Mouse (Mus musculus) C2C12 (cell line): ENCODE data around the gene AB124611. TPM values are rescaled to one million over a fixed set of nuclear protein-coding genes. Genes with fewer than 3 reads are reported as not detected.
A peak's percentile ranks its signal among the peaks of the same experiment; 100 is the strongest.

Experiments used
- H3K27me3 ChIP-seq: one replicate; pipeline ENCODE4 v1.6.1; 2011; ENCODE audit not compliant: control insufficient read depth, insufficient read depth, insufficient read length
- H3K36me3 ChIP-seq: one replicate; pipeline ENCODE4 v1.6.1; 2011; ENCODE audit not compliant: control insufficient read depth, insufficient read depth
- H3K4me3 ChIP-seq: one replicate; pipeline ENCODE4 v1.5.1; 2011; ENCODE audit warnings: mild to moderate bottlenecking, control low read depth; ENCODE audit not compliant: poor library complexity, insufficient read depth, severe bottlenecking
- H3K79me2 ChIP-seq: one replicate; pipeline ENCODE4 v1.6.1; 2011; ENCODE audit not compliant: control insufficient read depth, insufficient read depth
- H3K79me3 ChIP-seq: one replicate; pipeline ENCODE4 v1.6.1; 2011; ENCODE audit warnings: low read depth, control low read depth
- H3ac ChIP-seq: one replicate; pipeline ENCODE3; 2011; ENCODE audit warnings: low read depth; ENCODE audit not compliant: control insufficient read depth, insufficient read length
- CEBPB ChIP-seq: IDR thresholded peaks from one replicate; pipeline ENCODE4 v1.6.1; 2011; ENCODE audit warnings: low read depth, mild to moderate bottlenecking, control low read depth, moderate library complexity
- CTCF ChIP-seq: IDR thresholded peaks from one replicate; pipeline ENCODE4 v1.5.1; 2011; ENCODE audit not compliant: control insufficient read depth, insufficient read depth, insufficient read length
- FOSL1 ChIP-seq: IDR thresholded peaks from one replicate; pipeline ENCODE4 v1.8.0; 2011; ENCODE audit warnings: mild to moderate bottlenecking, low read length; ENCODE audit not compliant: poor library complexity, insufficient read depth, severe bottlenecking
- MAX ChIP-seq: IDR thresholded peaks from one replicate; pipeline ENCODE4 v1.6.1; 2011; ENCODE audit warnings: mild to moderate bottlenecking, control low read depth
- MYOD1 ChIP-seq: IDR thresholded peaks from one replicate; pipeline ENCODE4 v1.6.1; 2011; ENCODE audit warnings: low read depth; ENCODE audit not compliant: control insufficient read depth, insufficient read length
- MYOG ChIP-seq: IDR thresholded peaks from one replicate; pipeline ENCODE4 v1.6.1; 2011; ENCODE audit not compliant: control insufficient read depth, insufficient read length; ENCODE audit errors: extremely low read depth
- USF1 ChIP-seq: IDR thresholded peaks from one replicate; pipeline ENCODE4 v1.6.1; 2011; ENCODE audit warnings: low read depth, mild to moderate bottlenecking, control low read depth, moderate library complexity
- microRNA-seq: library from miRNA; unstranded; fragments of <30 nt; microRNA quantifications from one replicate; pipeline ENCODE4, GENCODE M21; 2019; ENCODE audit warnings: borderline microRNAs expressed
- polyA plus RNA-seq: library from polyadenylated mRNA; unstranded; fragments of >200 nt; fragmentation: generic; extraction: Trizol; gene quantifications from one replicate; pipeline ENCODE4 v1.2.1, GENCODE M21; 2012; ENCODE audit warnings: missing spikeins

AB124611 gene
- polyA plus RNA-seq, 1 experiment, result 0.19 TPM

GRCm38 (mm10) chr9:21594838-21595237 lies 68.9 kb downstream of the AB124611 start:
- H3K4me3 ChIP-seq, result no peak overlapping the region
- no peak overlapping the region for H3ac ChIP-seq
- TF ChIP-seq MYOD1 (no peak), CTCF (no peak), MYOG (no peak), MAX (no peak), FOSL1 (no peak), USF1 (no peak), CEBPB (no peak)
- peaks cover 28% of the 10 kb centered on the region for H3K79me2 ChIP-seq
- peaks cover 18% of the 10 kb centered on the region for H3K36me3 ChIP-seq
- no peaks in the 10 kb centered on the region for H3K27me3 ChIP-seq
- peaks cover 15% of the 10 kb centered on the region for H3K79me3 ChIP-seq

Small RNA genes lying within 50 kb of the gene (microRNA-seq; reads per million reads assigned to microRNA genes)
- gene Mir199a-1, result 3.0 reads per million, percentile 46 among the genes with 10 or more reads in this experiment

Other genes starting within 250 kb of the AB124611 start
- gene Kri1, start 238.2 kb upstream of the AB124611 start, polyA plus RNA-seq, result 29.3 TPM
- 49.4 TPM for gene Cdkn2d, start 234.8 kb upstream of the AB124611 start, polyA plus RNA-seq
- not detected for gene Ap1m2, start 213.8 kb upstream of the AB124611 start, polyA plus RNA-seq
- 221 TPM for gene Slc44a2, start 205.5 kb upstream of the AB124611 start, polyA plus RNA-seq
- 66.6 TPM for gene Ilf3, start 158.3 kb upstream of the AB124611 start, polyA plus RNA-seq
- gene Qtrt1, start 114.3 kb upstream of the AB124611 start, polyA plus RNA-seq, result 61.7 TPM
- gene Dnm2, start 101.3 kb upstream of the AB124611 start, polyA plus RNA-seq, result 64.4 TPM
- 100 TPM for gene Tmed1, start 15.9 kb upstream of the AB124611 start, polyA plus RNA-seq
- gene Carm1, start 20.7 kb downstream of the AB124611 start, polyA plus RNA-seq, result 69.9 TPM
- gene Timm29, start 66.5 kb downstream of the AB124611 start, polyA plus RNA-seq, result 20.8 TPM
- 12.5 TPM for gene Yipf2, start 66.7 kb downstream of the AB124611 start, polyA plus RNA-seq
- gene Smarca4, start 90.0 kb downstream of the AB124611 start, polyA plus RNA-seq, result 72.2 TPM
- 58.3 TPM for gene Ldlr, start 197.3 kb downstream of the AB124611 start, polyA plus RNA-seq
- gene Spc24, start 234.1 kb downstream of the AB124611 start, polyA plus RNA-seq, result 80.1 TPM